Mouse (Mus musculus) forebrain, embryonic 16.5 days (tissue): ENCODE data around the gene Gm17654. TPM values are rescaled to one million over a fixed set of nuclear protein-coding genes. Genes with fewer than 3 reads are reported as not detected.
"Not testable (repeated sequence)": the region's sequence is repeated elsewhere in the genome, so short reads cannot be mapped to it uniquely, and the experiment has no call there.

Experiments
- ATAC-seq: fragments of 200-750 bp; cut with Nextera tagmentation; 2 replicates; pipeline ENCODE4 v1.8.0; 2017; ENCODE audit warnings: mild to moderate bottlenecking, moderate library complexity
- H3K27ac ChIP-seq: fragments of 300-500 bp; sonication (generic); 2 replicates; pipeline ENCODE4 v1.5.1; 2014; ENCODE audit warnings: low read length, control low read depth
- H3K27me3 ChIP-seq: fragments of 300-500 bp; sonication (generic); replicated peaks from 2 replicates; pipeline ENCODE4 v1.6.1; 2014; ENCODE audit warnings: low read length; ENCODE audit not compliant: control insufficient read depth, insufficient read depth
- H3K36me3 ChIP-seq: fragments of 300-500 bp; sonication (generic); 2 replicates; pipeline ENCODE4 v1.6.1; 2014; ENCODE audit not compliant: control insufficient read depth, insufficient read depth
- H3K4me1 ChIP-seq: fragments of 300-500 bp; sonication (generic); replicated peaks from 2 replicates; pipeline ENCODE4 v1.6.1; 2014; ENCODE audit warnings: low read length; ENCODE audit not compliant: control insufficient read depth, insufficient read depth
- H3K4me2 ChIP-seq: fragments of 300-500 bp; sonication (generic); 2 replicates; pipeline ENCODE4 v1.6.1; 2014; ENCODE audit warnings: mild to moderate bottlenecking, low read length, control low read depth
- H3K4me3 ChIP-seq: fragments of 300-500 bp; sonication (generic); replicated peaks from 2 replicates; pipeline ENCODE4 v1.5.1; 2014; ENCODE audit warnings: mild to moderate bottlenecking, low read length, control low read depth
- H3K9ac ChIP-seq: fragments of 300-500 bp; sonication (generic); replicated peaks from 2 replicates; pipeline ENCODE4 v1.6.1; 2014; ENCODE audit warnings: low read depth, low read length, control low read depth
- H3K9me3 ChIP-seq: fragments of 300-500 bp; sonication (generic); 2 replicates; pipeline ENCODE4 v1.6.1; 2016; ENCODE audit warnings: low read length; ENCODE audit not compliant: control insufficient read depth
- WGBS: fragments of 180-500 bp; shearing (Covaris S2); extraction: QIAGEN DNeasy Blood & Tissue Kit; methylation state at CpG from one replicate; pipeline ENCODE4 v1.1.7; 2014; 5-methylcytosine and 5-hydroxymethylcytosine counted together
- polyA plus RNA-seq: library from polyadenylated mRNA; unstranded; fragments of >200 nt; fragmentation: Nextera tagmentation; extraction: Ambion mirVana; gene quantifications from 2 replicates; pipeline ENCODE4 v1.2.1, GENCODE M21; 2015

Gene Gm17654
- not detected in 2 replicates for polyA plus RNA-seq

DNA sequence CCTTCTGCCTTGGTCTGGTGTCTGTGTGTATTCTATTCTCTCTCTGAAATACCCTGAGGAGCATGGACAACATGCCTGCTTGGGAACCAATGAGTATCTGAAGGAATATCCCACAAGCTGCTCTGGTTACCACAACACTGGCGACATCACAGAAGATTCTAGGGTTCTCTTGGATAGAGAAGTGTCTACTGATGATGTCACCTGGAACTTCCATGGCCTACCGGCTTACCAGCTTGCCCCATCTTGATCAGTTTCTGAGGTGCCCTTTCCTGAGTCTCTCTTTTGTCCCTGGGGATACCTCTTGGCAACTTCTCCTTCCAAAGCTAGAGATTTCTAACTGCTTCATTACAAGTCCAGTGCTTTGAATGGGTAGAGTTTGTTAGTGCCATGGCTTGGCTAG lies at the start of gene Gm17654:
Gene Gm17654, minus strand, starts transcription at position 101 of the 400 bp plus-strand sequence.
- 73% methylated on average over 1 of the region's 2 CpGs for whole genome bisulfite sequencing
- not testable (repeated sequence) for H3K4me2 ChIP-seq, H3K4me1 ChIP-seq, ATAC-seq, H3K9ac ChIP-seq, H3K27ac ChIP-seq, H3K9me3 ChIP-seq, H3K36me3 ChIP-seq, H3K27me3 ChIP-seq, H3K4me3 ChIP-seq

DNA sequence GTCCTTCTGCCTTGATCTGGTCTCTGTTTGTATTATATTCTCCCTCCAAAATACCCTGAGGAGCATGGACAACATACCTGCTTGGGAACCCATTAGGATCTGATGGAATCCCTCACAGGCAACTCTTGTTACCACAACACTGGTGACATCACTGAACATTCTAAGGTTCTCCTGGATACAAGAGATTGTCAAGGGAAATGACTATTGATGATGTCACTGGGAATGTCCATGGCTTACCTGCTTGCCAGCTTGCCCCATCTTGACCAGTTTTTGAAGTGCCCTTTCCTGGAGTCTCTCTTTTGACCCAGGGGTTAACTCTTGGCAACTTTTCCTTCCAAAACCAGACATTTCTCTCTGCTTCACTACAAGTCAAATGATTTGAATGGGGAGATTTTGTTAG lies 29.0 kb upstream of the Gm17654 start, which contains the start of gene Gm10375:
Gene Gm10375, minus strand, starts transcription at position 101 of the 400 bp plus-strand sequence.
- not testable (repeated sequence) for H3K36me3 ChIP-seq, H3K9ac ChIP-seq, H3K4me3 ChIP-seq, H3K27ac ChIP-seq, H3K4me1 ChIP-seq, H3K9me3 ChIP-seq, H3K4me2 ChIP-seq, ATAC-seq, H3K27me3 ChIP-seq

DNA sequence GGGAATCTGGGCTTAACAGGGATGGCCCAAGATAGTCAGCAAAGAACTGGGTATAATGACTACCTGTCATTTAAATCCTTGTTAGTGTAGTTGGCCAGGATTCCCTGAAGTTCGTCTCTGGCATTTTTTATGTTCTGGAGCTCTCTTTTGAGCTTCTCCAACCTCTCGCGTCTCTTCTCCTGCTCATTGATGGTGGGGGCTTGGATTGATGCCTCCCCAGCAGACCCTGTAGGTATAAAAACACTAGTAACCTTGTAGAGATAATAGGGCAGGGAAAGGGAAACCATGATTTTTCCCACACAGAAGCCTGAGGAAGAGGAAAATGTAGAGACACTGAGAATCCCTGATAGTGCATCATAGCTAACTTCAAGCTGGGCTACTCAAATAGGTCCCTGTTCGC lies 977 bp downstream of the Gm17654 start:
- H3K27ac ChIP-seq, H3K36me3 ChIP-seq, H3K4me2 ChIP-seq, H3K4me3 ChIP-seq, H3K27me3 ChIP-seq, H3K9ac ChIP-seq, ATAC-seq, H3K4me1 ChIP-seq, H3K9me3 ChIP-seq: not testable (repeated sequence)
- WGBS, result 90% methylated on average over 3 of the region's 4 CpGs

DNA sequence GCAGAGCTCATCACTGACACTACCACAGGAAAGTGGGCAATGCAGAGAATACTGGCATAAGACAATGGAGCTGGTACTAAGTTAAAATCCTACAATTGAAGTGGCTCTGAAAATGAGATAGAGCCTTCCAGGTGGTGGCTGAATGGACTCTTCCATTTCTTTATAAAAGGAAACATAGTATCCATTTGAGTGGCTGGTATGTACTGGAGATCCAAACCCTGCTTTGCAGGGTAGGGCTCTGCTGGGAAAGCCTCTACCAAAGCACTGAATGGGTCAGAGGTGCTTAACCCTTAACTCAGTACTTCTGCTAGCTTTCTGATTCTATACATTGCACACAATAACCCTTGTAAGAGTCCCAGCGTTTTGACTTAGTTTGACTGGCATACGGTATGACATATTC lies 26.7 kb downstream of the Gm17654 start:
- not testable (repeated sequence) for H3K27me3 ChIP-seq, H3K4me1 ChIP-seq, H3K4me2 ChIP-seq, H3K9ac ChIP-seq, H3K27ac ChIP-seq, ATAC-seq, H3K4me3 ChIP-seq, H3K36me3 ChIP-seq, H3K9me3 ChIP-seq
- 83% methylated on average over 2 of the region's 2 CpGs for WGBS

DNA sequence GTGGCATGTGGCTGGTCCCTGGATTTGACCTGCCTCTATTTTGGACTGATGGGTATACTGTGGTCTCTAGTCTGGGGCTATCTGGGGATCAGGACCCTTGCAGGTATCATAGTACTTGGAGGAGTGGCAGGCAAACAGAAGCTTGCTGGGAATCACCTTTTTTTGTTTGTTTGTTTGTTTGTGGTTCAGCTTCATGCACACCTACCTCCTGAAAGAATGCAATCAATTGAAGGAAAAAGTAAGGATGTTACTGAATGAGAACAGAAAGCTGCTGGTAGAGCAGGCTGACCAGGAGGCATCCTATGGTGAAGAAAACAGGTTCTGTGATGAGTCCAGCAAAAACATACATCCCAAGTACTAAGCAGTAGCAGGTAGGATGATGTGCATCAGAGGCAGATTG lies 32.7 kb downstream of the Gm17654 start:
- not testable (repeated sequence) for ATAC-seq, H3K36me3 ChIP-seq, H3K9me3 ChIP-seq, H3K27me3 ChIP-seq, H3K4me1 ChIP-seq, H3K9ac ChIP-seq, H3K27ac ChIP-seq, H3K4me3 ChIP-seq, H3K4me2 ChIP-seq

GRCm38 (mm10) chr14:43543276-43543675 lies 35.7 kb downstream of the Gm17654 start, which contains the start of gene Gm5799:
Gene Gm5799, plus strand, starts transcription at chr14:43543576.
- not testable (repeated sequence) for H3K27me3 ChIP-seq, ATAC-seq, H3K36me3 ChIP-seq, H3K27ac ChIP-seq, H3K4me3 ChIP-seq, H3K4me1 ChIP-seq, H3K4me2 ChIP-seq, H3K9me3 ChIP-seq, H3K9ac ChIP-seq
- WGBS, result 85% methylated on average over 1 of the region's 2 CpGs

GRCm38 (mm10) chr14:43538144-43538543 lies 40.8 kb downstream of the Gm17654 start:
- not testable (repeated sequence) for H3K4me2 ChIP-seq, H3K4me1 ChIP-seq, H3K9me3 ChIP-seq, H3K4me3 ChIP-seq, H3K27me3 ChIP-seq, ATAC-seq, H3K9ac ChIP-seq, H3K36me3 ChIP-seq, H3K27ac ChIP-seq
- WGBS, result 78% methylated on average over 2 of the region's 2 CpGs

DNA sequence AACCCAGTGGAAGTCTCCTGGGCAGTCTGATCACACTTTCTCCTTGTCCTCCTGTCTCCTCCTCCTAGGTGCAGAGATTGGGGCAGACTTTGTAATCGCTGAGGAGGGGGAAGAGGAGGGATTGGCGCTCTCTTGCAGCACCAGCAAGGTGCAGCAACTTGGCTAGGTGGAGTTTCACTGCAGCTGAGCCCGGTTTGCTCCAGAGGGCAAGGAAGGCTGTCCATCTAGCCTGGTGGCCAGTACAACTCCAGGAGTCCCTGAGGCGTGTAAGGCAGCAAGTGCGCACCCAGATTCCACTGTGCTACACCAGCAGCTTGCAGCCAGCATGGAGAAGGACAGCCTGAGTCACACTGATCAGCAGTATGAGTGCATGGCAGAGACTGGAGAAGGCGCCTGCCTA lies 46.6 kb downstream of the Gm17654 start:
- not testable (repeated sequence) for H3K4me3 ChIP-seq, H3K4me1 ChIP-seq, H3K9ac ChIP-seq, H3K4me2 ChIP-seq, H3K27me3 ChIP-seq, ATAC-seq, H3K36me3 ChIP-seq, H3K27ac ChIP-seq, H3K9me3 ChIP-seq
- 73% methylated on average over 4 of the region's 6 CpGs for WGBS

DNA sequence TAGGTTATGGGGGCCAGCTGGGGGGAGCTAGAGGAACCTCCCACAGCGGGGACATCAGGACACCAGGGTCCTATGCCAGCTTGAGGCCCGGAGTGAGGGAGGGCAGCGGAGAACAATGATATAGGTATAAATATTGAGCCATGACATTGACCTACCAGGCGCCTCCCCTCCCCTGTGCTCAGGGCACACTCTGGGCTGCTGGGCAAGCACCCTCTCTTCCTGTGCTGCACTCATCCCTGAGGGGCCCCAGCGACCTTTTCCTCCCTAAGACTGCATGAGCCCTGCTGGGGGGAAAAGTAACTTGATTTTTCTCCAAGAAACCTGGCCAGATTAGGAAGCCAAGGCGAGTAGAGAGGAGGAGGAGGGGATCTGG lies 46.9 kb downstream of the Gm17654 start:
- not testable (repeated sequence) for ATAC-seq, H3K36me3 ChIP-seq
- WGBS, result no CpG with 5 or more reads among the region's 6 CpGs

More for the DNA sequence above, 46.9 kb downstream of the Gm17654 start:
- H3K4me1 ChIP-seq, H3K4me3 ChIP-seq, H3K4me2 ChIP-seq, H3K27me3 ChIP-seq, H3K9ac ChIP-seq, H3K9me3 ChIP-seq, H3K27ac ChIP-seq: not testable (repeated sequence)
